Mouse (Mus musculus): Measurements from ENCODE around the gene Gsto2. TPM values are rescaled to one million over a fixed set of nuclear protein-coding genes. Genes with fewer than 3 reads are reported as not detected.
A peak's percentile ranks its signal among the peaks of the same experiment; 100 is the strongest.

Gsto2 gene
- polyA plus RNA-seq, 1 experiment: 284 TPM

GRCm38 (mm10) chr19:47893092-47893491 is 27.8 kb downstream of the Gsto2 start:
- H3K36me3 ChIP-seq (ENCODE audit: control insufficient read depth, insufficient read depth, low read length): no peaks in the 10 kb centered on the region
- TF ChIP-seq POLR2A (IDR thresholded peaks at IDR 0.05; ENCODE audit: control insufficient read depth, low read depth, low read length) (no peak), CTCF (IDR thresholded peaks at IDR 0.05; ENCODE audit: control insufficient read depth, insufficient read depth, insufficient replicate concordance, low read depth, low read length) (no peak)

GRCm38 (mm10) chr19:47898472-47899079 is 33.2 kb downstream of the Gsto2 start:
- Histone ChIP-seq H3K36me3 (ENCODE audit: control insufficient read depth, insufficient read depth, low read length) (no peaks in the 10 kb centered on the region), H3K27ac (ENCODE audit: control insufficient read depth, insufficient read depth, low read depth, low read length) (no peak overlapping the region), H3K27me3 (ENCODE audit: control insufficient read depth, insufficient read depth, low read length) (no peaks in the 10 kb centered on the region), H3K4me1 (ENCODE audit: control insufficient read depth, insufficient read depth, low read length) (no peaks in the 10 kb centered on the region), H3K4me3 (ENCODE audit: control insufficient read depth, low read depth, low read length) (no peak overlapping the region)
- TF ChIP-seq POLR2A (IDR thresholded peaks at IDR 0.05; ENCODE audit: control insufficient read depth, low read depth, low read length): no peak
- no peak for TF ChIP-seq CTCF (IDR thresholded peaks at IDR 0.05; ENCODE audit: control insufficient read depth, insufficient read depth, insufficient replicate concordance, low read depth, low read length)

More at GRCm38 (mm10) chr19:47893092-47893491, 27.8 kb downstream of the Gsto2 start:
- H3K4me3 ChIP-seq (ENCODE audit: control insufficient read depth, low read depth, low read length): no peak overlapping the region
- H3K4me1 ChIP-seq (ENCODE audit: control insufficient read depth, insufficient read depth, low read length): no peaks in the 10 kb centered on the region
- H3K27me3 ChIP-seq (ENCODE audit: control insufficient read depth, insufficient read depth, low read length): no peaks in the 10 kb centered on the region
- no peak overlapping the region for H3K27ac ChIP-seq (ENCODE audit: control insufficient read depth, insufficient read depth, low read depth, low read length)

- Histone ChIP-seq H3K4me3 (ENCODE audit: control insufficient read depth, low read depth, low read length) (no peak overlapping the region), H3K4me1 (ENCODE audit: control insufficient read depth, insufficient read depth, low read length) (no peaks in the 10 kb centered on the region), H3K36me3 (ENCODE audit: control insufficient read depth, insufficient read depth, low read length) (no peaks in the 10 kb centered on the region), H3K27me3 (ENCODE audit: control insufficient read depth, insufficient read depth, low read length) (no peaks in the 10 kb centered on the region), H3K27ac (ENCODE audit: control insufficient read depth, insufficient read depth, low read depth, low read length) (no peak overlapping the region)
- TF ChIP-seq CTCF (IDR thresholded peaks at IDR 0.05; ENCODE audit: control insufficient read depth, insufficient read depth, insufficient replicate concordance, low read depth, low read length): peak; percentile 45; the same call in 1 of the 2 replicates
- no peak for TF ChIP-seq POLR2A (IDR thresholded peaks at IDR 0.05; ENCODE audit: control insufficient read depth, low read depth, low read length)
These were observed 34.7 kb downstream of the Gsto2 start for GRCm38 (mm10) chr19:47900012-47900411.

GRCm38 (mm10) chr19:47900558-47900957 is 35.2 kb downstream of the Gsto2 start:
- no peaks in the 10 kb centered on the region for H3K36me3 ChIP-seq (ENCODE audit: control insufficient read depth, insufficient read depth, low read length)
- no peaks in the 10 kb centered on the region for H3K27me3 ChIP-seq (ENCODE audit: control insufficient read depth, insufficient read depth, low read length)
- H3K4me3 ChIP-seq (ENCODE audit: control insufficient read depth, low read depth, low read length): no peak overlapping the region
- H3K27ac ChIP-seq (ENCODE audit: control insufficient read depth, insufficient read depth, low read depth, low read length): no peak overlapping the region
- TF ChIP-seq CTCF (IDR thresholded peaks at IDR 0.05; ENCODE audit: control insufficient read depth, insufficient read depth, insufficient replicate concordance, low read depth, low read length) (no peak), POLR2A (IDR thresholded peaks at IDR 0.05; ENCODE audit: control insufficient read depth, low read depth, low read length) (no peak)
- H3K4me1 ChIP-seq (ENCODE audit: control insufficient read depth, insufficient read depth, low read length): no peaks in the 10 kb centered on the region

GRCm38 (mm10) chr19:47902316-47903201 is 37.2 kb downstream of the Gsto2 start:
- no peaks in the 10 kb centered on the region; the same call in 1 of the 2 replicates for H3K4me1 ChIP-seq (ENCODE audit: control insufficient read depth, insufficient read depth, low read length)
- no peak overlapping the region for H3K4me3 ChIP-seq (ENCODE audit: control insufficient read depth, low read depth, low read length)
- no peak for TF ChIP-seq POLR2A (IDR thresholded peaks at IDR 0.05; ENCODE audit: control insufficient read depth, low read depth, low read length)
- TF ChIP-seq CTCF (IDR thresholded peaks at IDR 0.05; ENCODE audit: control insufficient read depth, insufficient read depth, insufficient replicate concordance, low read depth, low read length): no peak
- no peaks in the 10 kb centered on the region for H3K27me3 ChIP-seq (ENCODE audit: control insufficient read depth, insufficient read depth, low read length)
- no peaks in the 10 kb centered on the region for H3K36me3 ChIP-seq (ENCODE audit: control insufficient read depth, insufficient read depth, low read length)
- H3K27ac ChIP-seq (ENCODE audit: control insufficient read depth, insufficient read depth, low read depth, low read length): no peak overlapping the region

- no peaks in the 10 kb centered on the region for H3K36me3 ChIP-seq (ENCODE audit: control insufficient read depth, insufficient read depth, low read length)
- no peaks in the 10 kb centered on the region for H3K27me3 ChIP-seq (ENCODE audit: control insufficient read depth, insufficient read depth, low read length)
- no peaks in the 10 kb centered on the region; the same call in 1 of the 2 replicates for H3K4me1 ChIP-seq (ENCODE audit: control insufficient read depth, insufficient read depth, low read length)
- no peak overlapping the region for H3K4me3 ChIP-seq (ENCODE audit: control insufficient read depth, low read depth, low read length)
- no peak overlapping the region for H3K27ac ChIP-seq (ENCODE audit: control insufficient read depth, insufficient read depth, low read depth, low read length)
- TF ChIP-seq POLR2A (IDR thresholded peaks at IDR 0.05; ENCODE audit: control insufficient read depth, low read depth, low read length) (no peak), CTCF (IDR thresholded peaks at IDR 0.05; ENCODE audit: control insufficient read depth, insufficient read depth, insufficient replicate concordance, low read depth, low read length) (no peak)
These were observed 38.3 kb downstream of the Gsto2 start for GRCm38 (mm10) chr19:47903679-47904078.

GRCm38 (mm10) chr19:47905081-47905480 is 39.7 kb downstream of the Gsto2 start:
- no peak for TF ChIP-seq POLR2A (IDR thresholded peaks at IDR 0.05; ENCODE audit: control insufficient read depth, low read depth, low read length)
- TF ChIP-seq CTCF (IDR thresholded peaks at IDR 0.05; ENCODE audit: control insufficient read depth, insufficient read depth, insufficient replicate concordance, low read depth, low read length): no peak

More at GRCm38 (mm10) chr19:47905081-47905480, 39.7 kb downstream of the Gsto2 start:
- Histone ChIP-seq H3K4me3 (ENCODE audit: control insufficient read depth, low read depth, low read length) (no peak overlapping the region), H3K4me1 (ENCODE audit: control insufficient read depth, insufficient read depth, low read length) (peaks cover 6% of the 10 kb centered on the region), H3K27me3 (ENCODE audit: control insufficient read depth, insufficient read depth, low read length) (no peaks in the 10 kb centered on the region), H3K27ac (ENCODE audit: control insufficient read depth, insufficient read depth, low read depth, low read length) (no peak overlapping the region), H3K36me3 (ENCODE audit: control insufficient read depth, insufficient read depth, low read length) (no peaks in the 10 kb centered on the region)
